17 mouse cellular contexts compared by ENCODE assay signal in the genomic region with DNA sequence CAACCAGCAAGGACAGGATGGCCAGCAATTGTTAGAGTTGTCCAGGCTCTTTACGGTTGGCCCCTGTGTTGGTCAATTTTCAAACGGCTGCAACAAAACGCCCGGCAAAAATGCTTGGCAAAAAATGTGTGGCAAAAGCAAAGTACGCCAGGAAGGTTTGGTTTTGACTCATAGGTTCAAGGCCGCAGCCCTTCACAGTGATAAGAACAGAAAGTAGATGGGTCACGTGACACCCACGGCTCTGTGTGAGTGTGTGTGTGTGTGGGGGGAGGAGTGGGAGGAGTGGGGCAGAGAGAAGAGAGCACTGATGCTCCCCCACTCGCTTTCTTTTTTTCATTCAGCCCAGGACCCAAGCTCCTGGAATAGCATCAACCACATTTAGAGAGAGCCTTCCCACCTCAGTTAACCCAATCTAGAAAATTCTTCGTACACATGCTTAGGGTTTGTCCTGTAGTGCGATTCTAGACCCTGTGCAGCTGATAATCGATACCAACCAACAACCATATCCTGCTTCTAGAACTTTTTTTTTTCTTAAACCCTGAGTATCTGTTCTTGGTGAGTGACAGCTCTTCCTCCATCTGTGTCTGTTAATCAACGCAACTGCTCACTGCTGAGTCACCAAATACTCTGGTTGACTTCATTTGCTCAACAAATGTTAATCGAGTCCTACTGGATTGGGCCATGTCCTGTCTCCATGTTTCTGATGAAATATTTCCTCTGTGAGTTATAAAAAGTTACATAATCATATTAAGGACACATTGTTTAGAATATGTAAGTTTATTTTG. TPM values are rescaled to one million over a fixed set of nuclear protein-coding genes. Genes with fewer than 3 reads are reported as not detected.
A peak's percentile ranks its signal among the peaks of the same experiment; 100 is the strongest.
DNase-seq lines count a peak whose midpoint lies in the region; ATAC-seq lines count a peak whose summit lies in the region.
"Had no signal": no experiment of that assay in that cellular context is flagged by ENCODE, and none has a peak within 500 bp of the region (broad histone marks: within the 10 kb centered on the region; RNA-seq: fewer than 3 reads in every experiment).

No protein-coding gene starts in this region.

- H3K9ac ChIP-seq in midbrain, embryonic 14.5 days (replicated peaks; ENCODE audit: low read length), result no peak overlapping the region
- H3K9ac ChIP-seq: liver, embryonic 15.5 days had no signal

- no peaks in the 10 kb centered on the region for H3K36me3 ChIP-seq in midbrain, embryonic 14.5 days (ENCODE audit: control insufficient read depth, insufficient read depth, low read length)
- H3K36me3 ChIP-seq: embryonic facial prominence, embryonic 10.5 days; forebrain, embryonic 10.5 days; G1E; heart, embryonic 10.5 days; liver, embryonic 15.5 days had no signal

- no peaks in the 10 kb centered on the region for H3K9me3 ChIP-seq in midbrain, embryonic 14.5 days (ENCODE audit: control insufficient read depth, low read length)
- H3K9me3 ChIP-seq: embryonic facial prominence, embryonic 10.5 days; forebrain, embryonic 10.5 days; heart, embryonic 10.5 days; liver, embryonic 15.5 days had no signal

- peak; percentile 15 for DNase-seq in ovary, adult 18-20 months (ENCODE audit: low spot score)
- DNase-seq in ovary, postnatal 10 days (ENCODE audit: low spot score), result no peak
- DNase-seq in adrenal gland, adult 2 months, result peak; percentile 72
- peak; percentile 62 for DNase-seq in layer of hippocampus, adult 9-11 months
- DNase-seq in testis, postnatal 10 days (ENCODE audit: low spot score), result no peak
- DNase-seq in midbrain, embryonic 14.5 days, result no peak
- no peak for DNase-seq in kidney, postnatal 36 days
- DNase-seq: cerebellum, adult 9-11 months; kidney, postnatal 14 days; retina, postnatal 1 day had no signal

- H3K27me3 ChIP-seq in midbrain, embryonic 14.5 days (ENCODE audit: control insufficient read depth, insufficient read depth, low read length), result no peaks in the 10 kb centered on the region
- H3K27me3 ChIP-seq: liver, embryonic 15.5 days had no signal

- H3K4me3 ChIP-seq in midbrain, embryonic 14.5 days (replicated peaks; ENCODE audit: low read depth, low read length), result no peak overlapping the region
- H3K4me3 ChIP-seq: embryonic facial prominence, embryonic 10.5 days; forebrain, embryonic 10.5 days; heart, embryonic 10.5 days; liver, embryonic 15.5 days had no signal

- no peak overlapping the region for H3K4me2 ChIP-seq in midbrain, embryonic 14.5 days (ENCODE audit: low read length)
- H3K4me2 ChIP-seq: liver, embryonic 15.5 days had no signal

- 71% methylated on average over 14 of the region's 14 CpGs for WGBS in midbrain, embryonic 14.5 days

- H3K4me1 ChIP-seq in midbrain, embryonic 14.5 days (ENCODE audit: control insufficient read depth, insufficient read depth, low read length), result no peaks in the 10 kb centered on the region
- H3K4me1 ChIP-seq: heart, embryonic 10.5 days; liver, embryonic 15.5 days had no signal

- H3K27ac ChIP-seq in midbrain, embryonic 14.5 days (replicated peaks; ENCODE audit: low read depth, low read length), result no peak overlapping the region
- H3K27ac ChIP-seq: embryonic facial prominence, embryonic 10.5 days; forebrain, embryonic 10.5 days; heart, embryonic 10.5 days; liver, embryonic 15.5 days had no signal

- ATAC-seq in midbrain, embryonic 14.5 days (ENCODE audit: low FRiP score, low TSS enrichment), result no peak
- ATAC-seq: hindbrain, embryonic 16.5 days had no signal

RNA-seq across cellular contexts. Expression of gene Gm17087, which starts 4.5 kb away (rescaled TPM):
- not detected for total RNA-seq in adrenal gland, adult 2 months (2021)
- polyA plus RNA-seq in adrenal gland, adult 2 months (2012; rRNA removed), result not detected in 2 replicates
- polyA plus RNA-seq in midbrain, embryonic 14.5 days (2014; fragmentation: Nextera tagmentation; extraction: Ambion mirVana), result not detected in 2 replicates
- total RNA-seq: G1E; left cerebral cortex, postnatal 36 days had no signal
- polyA plus RNA-seq: embryonic facial prominence, embryonic 10.5 days; forebrain, embryonic 10.5 days; G1E; heart, embryonic 10.5 days; hindbrain, embryonic 16.5 days; liver, embryonic 15.5 days had no signal

RNA-seq across cellular contexts. Expression of gene Pde10a, which starts 37.1 kb away (rescaled TPM):
- 10 to 100 TPM; 21.4 to 36.2 TPM for total RNA-seq in adrenal gland, adult 2 months (2021)
- 10.1 and 13.8 TPM in 2 replicates for polyA plus RNA-seq in adrenal gland, adult 2 months (2012; rRNA removed)
- polyA plus RNA-seq in midbrain, embryonic 14.5 days (2014; fragmentation: Nextera tagmentation; extraction: Ambion mirVana), result 14.1 and 15.2 TPM in 2 replicates
- polyA plus RNA-seq: G1E had no signal

Comparison
In these comparisons a context has a peak if more than half of its experiments do, and no peak if none do; other contexts are left out.
1. DNase-seq: peak in ovary, adult 18-20 months (single experiment), adrenal gland, adult 2 months (single experiment) and layer of hippocampus, adult 9-11 months (single experiment); none in ovary, postnatal 10 days (single experiment), testis, postnatal 10 days (single experiment), midbrain, embryonic 14.5 days (single experiment) and kidney, postnatal 36 days (0 of 2).